Mouse (Mus musculus) liver, embryonic 16.5 days (tissue): Measurements from ENCODE around the gene Atf3. TPM values are rescaled to one million over a fixed set of nuclear protein-coding genes. Genes with fewer than 3 reads are reported as not detected.
"Not testable (repeated sequence)": the region's sequence is repeated elsewhere in the genome, so short reads cannot be mapped to it uniquely, and the experiment has no call there.

Source experiments
- ATAC-seq: fragments of 200-750 bp; cut with Nextera tagmentation; 2 replicates; pipeline ENCODE4 v1.8.0; 2017; ENCODE audit warnings: low read depth, mild to moderate bottlenecking, moderate number of reproducible peaks, moderate library complexity
- H3K27ac ChIP-seq: fragments of 300-500 bp; sonication (generic); 2 replicates; pipeline ENCODE4 v1.5.1; 2014; ENCODE audit warnings: mild to moderate bottlenecking, low read length
- H3K27me3 ChIP-seq: fragments of 300-500 bp; sonication (generic); 2 replicates; pipeline ENCODE4 v1.6.1; 2014; ENCODE audit warnings: low read depth, low read length, mixed read lengths; ENCODE audit not compliant: control insufficient read depth, insufficient read depth
- H3K36me3 ChIP-seq: fragments of 300-500 bp; sonication (generic); 2 replicates; pipeline ENCODE4 v1.6.1; 2014; ENCODE audit warnings: mild to moderate bottlenecking; ENCODE audit not compliant: control insufficient read depth, insufficient read depth
- H3K4me1 ChIP-seq: fragments of 300-500 bp; sonication (generic); 2 replicates; pipeline ENCODE4 v1.6.1; 2014; ENCODE audit warnings: low read depth, low read length, mixed read lengths; ENCODE audit not compliant: control insufficient read depth
- H3K4me2 ChIP-seq: fragments of 300-500 bp; sonication (generic); 2 replicates; pipeline ENCODE4 v1.6.1; 2014; ENCODE audit warnings: low read depth, low read length, mixed read lengths
- H3K4me3 ChIP-seq: fragments of 300-500 bp; sonication (generic); 2 replicates; pipeline ENCODE4 v1.5.1; 2014; ENCODE audit warnings: low read depth, mild to moderate bottlenecking, low read length
- H3K9ac ChIP-seq: fragments of 300-500 bp; sonication (generic); 2 replicates; pipeline ENCODE4 v1.6.1; 2014; ENCODE audit warnings: low read depth, low read length
- H3K9me3 ChIP-seq: fragments of 300-500 bp; sonication (generic); replicated peaks from 2 replicates; pipeline ENCODE4 v1.6.1; 2016; ENCODE audit warnings: low read length; ENCODE audit not compliant: control insufficient read depth
- WGBS: fragments of 180-500 bp; shearing (Covaris S2); extraction: QIAGEN DNeasy Blood & Tissue Kit; methylation state at CpG from one replicate; pipeline ENCODE4 v1.1.7; 2014; ENCODE audit not compliant: insufficient replicate concordance; 5-methylcytosine and 5-hydroxymethylcytosine counted together
- polyA plus RNA-seq: library from polyadenylated mRNA; unstranded; fragments of >200 nt; fragmentation: Nextera tagmentation; extraction: Ambion mirVana; gene quantifications from 2 replicates; pipeline ENCODE4 v1.2.1, GENCODE M21; 2015

Gene Atf3
- polyA plus RNA-seq, 1 experiment from 2014 or later, result 1.9 TPM

DNA sequence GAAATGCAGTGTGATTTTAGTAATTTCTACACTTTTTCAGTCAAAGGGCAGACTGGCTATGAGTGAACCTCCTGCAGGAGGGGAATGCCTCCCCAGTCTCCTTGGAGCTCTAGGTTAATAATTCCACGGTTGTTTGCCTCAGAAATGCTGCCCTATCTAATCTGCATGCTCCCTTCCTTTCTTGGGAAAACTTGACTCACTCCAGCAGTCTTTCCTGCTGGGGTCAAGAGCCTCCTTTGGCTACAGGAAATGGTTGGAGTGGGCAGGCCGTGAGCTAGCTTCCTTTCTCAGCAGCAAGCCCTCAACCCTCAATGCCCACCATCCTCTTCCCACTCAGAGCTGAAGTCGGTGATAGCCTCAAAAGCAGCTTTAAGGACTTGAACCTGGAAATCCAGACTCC is 63.5 kb downstream of the Atf3 start:
- Histone ChIP-seq H3K9me3 (no peaks in the 10 kb centered on the region), H3K4me2 (no peak overlapping the region), H3K36me3 (no peaks in the 10 kb centered on the region), H3K9ac (no peak overlapping the region), H3K27me3 (no peaks in the 10 kb centered on the region), H3K27ac (no peak overlapping the region; the same call in 1 of the 2 replicates), H3K4me3 (no peak overlapping the region), H3K4me1 (no peaks in the 10 kb centered on the region; the same call in 1 of the 2 replicates)
- WGBS, result 28% methylated on average over 3 of the region's 3 CpGs
- peak; percentile 43 for ATAC-seq

DNA sequence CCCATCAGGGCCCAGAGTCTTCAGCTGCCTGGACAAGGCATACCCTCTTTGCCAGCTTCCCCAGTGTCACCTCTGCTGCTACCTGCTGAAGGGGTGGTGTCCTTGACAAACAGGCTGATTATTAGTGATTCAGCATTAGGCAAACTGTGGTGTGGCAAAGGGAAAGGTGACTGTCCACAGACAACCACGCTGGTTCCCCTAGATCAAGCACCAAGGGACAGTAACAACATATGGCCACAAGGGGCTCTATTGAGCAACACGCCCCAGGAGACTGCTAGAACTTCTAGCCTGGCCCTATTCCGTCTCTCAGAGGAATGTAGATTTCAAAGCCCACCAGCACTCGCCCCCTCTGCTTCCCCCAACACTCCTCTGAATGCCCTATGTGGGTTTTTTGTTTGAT is 64.8 kb downstream of the Atf3 start:
- no peaks in the 10 kb centered on the region for H3K27me3 ChIP-seq
- H3K27ac ChIP-seq, result no peak overlapping the region
- H3K36me3 ChIP-seq, result no peaks in the 10 kb centered on the region
- no peak; the same call in 1 of the 2 replicates for ATAC-seq
- H3K4me2 ChIP-seq, result no peak overlapping the region
- H3K4me3 ChIP-seq, result no peak overlapping the region
- H3K9ac ChIP-seq, result no peak overlapping the region
- no peaks in the 10 kb centered on the region for H3K9me3 ChIP-seq
- WGBS, result 12% methylated on average over 4 of the region's 4 CpGs
- no peaks in the 10 kb centered on the region; the same call in 1 of the 2 replicates for H3K4me1 ChIP-seq

DNA sequence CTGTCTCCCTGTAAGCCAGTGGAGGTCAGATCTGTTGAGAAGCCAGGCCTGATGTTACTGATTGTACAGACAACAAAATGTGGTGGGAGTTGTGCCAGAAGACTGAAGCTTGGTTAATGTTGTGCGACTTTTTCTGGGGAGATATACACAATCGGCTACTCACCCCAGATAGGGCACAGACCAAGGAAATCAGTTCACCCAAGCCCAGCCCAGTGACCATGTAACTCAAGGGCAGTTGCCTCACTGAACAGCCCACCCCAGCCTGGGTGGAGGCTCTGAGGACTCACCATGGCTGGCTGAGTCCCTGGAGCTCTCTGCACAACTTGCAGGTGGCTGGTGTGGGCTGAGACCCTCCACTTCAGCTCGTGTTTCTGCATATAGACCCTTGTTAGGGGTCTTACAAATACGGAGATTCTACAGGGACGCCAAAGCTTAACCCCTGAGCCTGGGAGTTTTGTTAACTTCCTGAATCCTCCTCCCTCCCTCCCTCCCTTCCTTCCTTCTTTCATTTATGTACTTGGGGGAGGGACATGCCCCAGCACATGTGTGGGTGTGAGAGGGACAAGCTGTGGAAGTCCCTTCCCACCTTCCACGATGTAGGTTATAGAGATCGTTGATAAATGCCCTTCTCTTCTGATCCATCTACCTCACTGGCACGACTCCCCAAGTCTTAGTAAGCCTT is 66.8 kb downstream of the Atf3 start:
- WGBS, result 24% methylated on average over 8 of the region's 8 CpGs
- H3K4me3 ChIP-seq, result no peak overlapping the region
- H3K4me2 ChIP-seq, result no peak overlapping the region
- H3K27me3 ChIP-seq, result no peaks in the 10 kb centered on the region
- no peaks in the 10 kb centered on the region; the same call in 1 of the 2 replicates for H3K4me1 ChIP-seq
- no peak overlapping the region for H3K9ac ChIP-seq
- ATAC-seq, result no peak
- H3K9me3 ChIP-seq, result no peaks in the 10 kb centered on the region
- H3K36me3 ChIP-seq, result no peaks in the 10 kb centered on the region
- no peak overlapping the region; the same call in 1 of the 2 replicates for H3K27ac ChIP-seq

DNA sequence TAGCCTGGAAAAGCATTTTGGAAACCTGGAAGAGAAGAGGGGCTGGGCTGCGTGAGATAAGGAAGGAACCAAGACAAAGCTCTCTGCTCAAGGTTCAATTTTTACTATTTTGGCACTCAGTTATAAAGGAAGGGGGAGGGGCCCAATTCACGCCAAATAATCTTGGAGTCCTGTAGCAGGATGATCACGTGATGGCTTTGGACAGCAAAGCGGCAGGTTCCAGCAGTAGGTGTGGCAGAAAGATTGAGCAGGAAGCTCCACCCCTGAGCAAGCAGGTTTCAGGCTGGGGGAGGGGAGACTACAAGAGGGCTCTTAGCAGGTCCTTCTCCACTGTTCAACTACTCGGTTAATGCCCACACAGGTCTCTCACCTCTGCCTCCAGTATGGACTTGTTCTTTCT is 68.3 kb downstream of the Atf3 start:
- not testable (repeated sequence) for H3K4me2 ChIP-seq, H3K4me1 ChIP-seq, H3K4me3 ChIP-seq, H3K9ac ChIP-seq, ATAC-seq, H3K36me3 ChIP-seq, H3K27ac ChIP-seq, H3K27me3 ChIP-seq, H3K9me3 ChIP-seq
- 63% methylated on average over 5 of the region's 5 CpGs for WGBS

DNA sequence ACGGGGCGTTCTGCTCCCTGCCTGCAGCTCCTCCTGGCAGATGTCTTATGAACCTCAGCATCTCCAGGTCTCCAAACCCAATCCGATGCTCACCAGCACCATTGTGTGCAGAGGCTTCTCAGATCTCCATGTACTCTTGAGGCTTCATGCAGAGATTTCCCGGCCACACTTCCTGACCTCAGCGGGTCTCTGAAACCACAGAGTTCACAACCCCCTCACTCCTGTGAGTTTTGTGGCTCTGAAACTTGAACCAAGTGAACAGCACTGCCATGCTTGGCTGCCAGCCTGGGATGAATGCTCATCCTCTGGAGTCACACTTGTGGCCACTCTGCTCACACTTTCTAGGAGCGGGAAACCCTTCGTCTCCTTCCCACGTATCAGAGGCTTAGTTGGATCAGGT is 76.9 kb downstream of the Atf3 start:
- no peaks in the 10 kb centered on the region for H3K36me3 ChIP-seq
- 37% methylated on average over 8 of the region's 8 CpGs for WGBS
- H3K27ac ChIP-seq, result no peak overlapping the region
- H3K4me2 ChIP-seq, result no peak overlapping the region
- no peaks in the 10 kb centered on the region for H3K27me3 ChIP-seq
- H3K4me3 ChIP-seq, result no peak overlapping the region
- no peak overlapping the region for H3K9ac ChIP-seq
- H3K4me1 ChIP-seq, result no peaks in the 10 kb centered on the region; the same call in 1 of the 2 replicates
- no peak for ATAC-seq
- H3K9me3 ChIP-seq, result no peaks in the 10 kb centered on the region

DNA sequence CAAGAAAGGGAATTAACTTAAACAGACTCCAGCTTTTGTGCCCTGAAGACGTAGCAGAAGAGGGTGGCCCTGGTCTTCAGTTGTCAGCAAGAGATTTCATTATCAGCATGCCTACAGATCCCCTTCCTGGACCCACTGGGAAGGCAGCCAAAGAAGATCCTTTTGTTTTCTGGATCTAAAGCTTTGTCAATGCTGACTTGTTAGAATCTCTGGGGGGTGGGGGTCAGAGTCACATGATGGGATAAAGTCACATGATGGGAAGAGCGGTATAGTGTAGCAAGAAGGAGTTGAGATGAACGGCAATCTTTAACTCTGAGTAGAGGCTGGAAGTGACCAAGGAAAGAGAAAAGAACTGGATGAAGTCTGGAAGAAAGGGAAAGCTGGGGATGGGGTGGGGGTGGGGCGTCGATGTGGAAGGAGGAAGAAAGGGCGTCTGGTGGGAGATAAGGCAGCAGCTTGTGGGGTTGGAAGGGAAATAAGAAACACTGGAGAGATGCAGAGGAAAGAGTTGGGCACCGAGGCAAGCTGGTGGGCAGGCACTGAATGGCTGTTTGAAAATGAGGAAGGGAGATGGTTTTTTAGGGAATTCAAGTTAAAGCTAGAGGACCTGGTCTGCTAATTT is 78.9 kb downstream of the Atf3 start:
- H3K4me2 ChIP-seq, result no peak overlapping the region; the same call in 1 of the 2 replicates
- 19% methylated on average over 7 of the region's 7 CpGs for WGBS
- no peaks in the 10 kb centered on the region for H3K27me3 ChIP-seq
- H3K9me3 ChIP-seq, result no peaks in the 10 kb centered on the region
- no peaks in the 10 kb centered on the region for H3K36me3 ChIP-seq
- H3K4me1 ChIP-seq, result no peaks in the 10 kb centered on the region; the same call in 1 of the 2 replicates
- no peak overlapping the region for H3K27ac ChIP-seq
- H3K4me3 ChIP-seq, result no peak overlapping the region
- no peak overlapping the region for H3K9ac ChIP-seq
- 0 out of 2 replicates have a peak, but pooled peaks have one; percentile 5 for ATAC-seq

DNA sequence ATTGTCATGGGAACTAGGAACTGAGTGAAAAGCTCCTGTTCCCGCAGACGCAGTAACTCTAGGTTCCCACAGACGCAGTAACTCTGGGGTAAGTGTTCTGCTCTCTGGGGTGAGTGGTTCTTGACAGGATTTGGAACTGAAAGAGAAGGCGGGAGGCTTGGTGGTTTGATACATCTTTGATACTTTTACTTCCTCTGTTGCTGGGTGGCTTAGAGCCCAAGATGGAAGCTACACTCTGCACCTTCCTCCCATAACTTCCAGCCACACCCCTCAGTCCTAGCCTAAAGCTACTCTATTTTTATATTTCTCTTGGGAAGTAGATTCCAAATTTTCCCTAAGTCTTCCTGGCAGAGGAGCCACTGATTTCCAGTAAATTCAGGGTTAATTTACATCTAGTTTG is 79.4 kb downstream of the Atf3 start:
- Histone ChIP-seq H3K36me3 (no peaks in the 10 kb centered on the region), H3K4me1 (no peaks in the 10 kb centered on the region; the same call in 1 of the 2 replicates), H3K27me3 (no peaks in the 10 kb centered on the region), H3K27ac (no peak overlapping the region), H3K4me3 (no peak overlapping the region), H3K4me2 (no peak overlapping the region), H3K9ac (no peak overlapping the region), H3K9me3 (no peaks in the 10 kb centered on the region)
- WGBS, result 69% methylated on average over 4 of the region's 4 CpGs
- ATAC-seq, result no peak

DNA sequence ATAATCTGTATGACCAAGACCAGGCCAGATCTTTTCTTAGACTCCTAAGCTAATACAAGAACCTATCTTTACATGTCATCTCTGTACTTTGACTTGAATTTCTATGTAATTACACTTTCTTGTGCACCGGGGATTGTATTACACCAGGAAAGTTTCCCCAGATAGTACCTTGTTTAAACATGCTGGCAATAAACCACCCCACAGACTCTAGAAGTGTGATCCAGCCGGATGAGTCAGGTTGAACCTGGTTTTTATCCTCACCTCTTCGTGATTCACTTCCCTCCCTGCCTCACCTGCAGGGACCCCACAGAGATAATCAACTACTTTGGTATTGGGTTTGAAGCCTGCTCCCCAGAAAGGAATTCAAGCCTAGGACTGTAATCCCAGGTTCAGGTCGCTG is 82.4 kb downstream of the Atf3 start:
- no peak for ATAC-seq
- 49% methylated on average over 4 of the region's 4 CpGs for WGBS
- peaks cover 4% of the 10 kb centered on the region for H3K4me1 ChIP-seq

DNA sequence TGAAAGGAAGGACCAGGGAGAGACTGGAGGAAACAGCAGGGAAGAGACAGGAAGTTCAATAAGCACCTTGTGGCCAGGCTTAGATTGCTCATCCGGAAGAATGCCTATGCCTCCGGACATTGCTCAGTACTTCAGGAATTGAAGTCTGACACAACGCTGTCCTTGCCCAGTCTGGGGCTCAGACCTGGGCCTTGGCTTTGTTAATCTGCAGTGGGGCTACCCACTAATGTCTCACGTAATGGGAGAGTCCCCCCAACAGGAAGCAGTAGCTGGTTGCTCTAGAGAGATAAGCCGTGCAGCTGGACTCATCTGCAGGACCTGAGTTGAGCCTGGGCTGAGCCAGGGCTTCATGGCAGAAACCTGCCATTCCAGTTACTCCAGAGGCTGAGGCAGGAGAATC is 84.9 kb downstream of the Atf3 start:
- ATAC-seq, result peak; percentile 59
- H3K36me3 ChIP-seq, result no peaks in the 10 kb centered on the region

More for the DNA sequence above, 82.4 kb downstream of the Atf3 start:
- Histone ChIP-seq H3K27me3 (no peaks in the 10 kb centered on the region), H3K9ac (no peak overlapping the region), H3K27ac (no peak overlapping the region), H3K36me3 (no peaks in the 10 kb centered on the region), H3K4me2 (no peak overlapping the region), H3K4me3 (no peak overlapping the region), H3K9me3 (no peaks in the 10 kb centered on the region)

More for the DNA sequence above, 84.9 kb downstream of the Atf3 start:
- peaks cover 4% of the 10 kb centered on the region for H3K4me1 ChIP-seq
- no peaks in the 10 kb centered on the region for H3K9me3 ChIP-seq
- WGBS, result 10% methylated on average over 5 of the region's 5 CpGs
- no peak overlapping the region for H3K4me2 ChIP-seq
- H3K9ac ChIP-seq, result no peak overlapping the region
- H3K27me3 ChIP-seq, result no peaks in the 10 kb centered on the region
- no peak overlapping the region for H3K27ac ChIP-seq
- H3K4me3 ChIP-seq, result no peak overlapping the region
